Mouse (Mus musculus): Measurements from ENCODE around the gene Arg1. TPM values are rescaled to one million over a fixed set of nuclear protein-coding genes. Genes with fewer than 3 reads are reported as not detected.

Gene Arg1
- polyA plus RNA-seq, 1 experiment from 2014 or later: 4.6 TPM

DNA sequence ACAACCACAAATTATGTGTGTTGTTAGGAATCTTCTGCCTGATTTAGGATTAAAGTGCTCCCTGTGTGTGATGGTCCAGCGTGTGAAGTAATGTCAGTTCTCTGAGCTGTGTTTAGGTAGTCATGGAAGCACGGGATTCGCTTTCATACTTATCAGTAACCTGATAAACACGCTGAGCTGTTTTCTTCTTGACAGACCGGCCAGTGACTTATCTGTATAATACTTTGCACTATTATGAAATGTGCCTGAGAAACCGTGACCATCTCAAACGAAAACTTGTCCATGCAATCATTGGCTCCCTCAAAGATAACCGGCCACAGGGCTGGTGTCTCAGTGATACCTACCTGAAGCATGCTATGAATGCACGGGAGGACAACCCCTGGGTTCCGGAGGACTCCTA is 21.7 kb downstream of the Arg1 start:
- 95% methylated on average over 10 of the region's 10 CpGs for WGBS
- no peak overlapping the region for H3K9ac ChIP-seq
- H3K4me1 ChIP-seq: no peaks in the 10 kb centered on the region
- H3K9me3 ChIP-seq: no peaks in the 10 kb centered on the region
- H3K27ac ChIP-seq: no peak overlapping the region
- no peak overlapping the region for H3K4me2 ChIP-seq
- no peak overlapping the region for H3K4me3 ChIP-seq
- no peak for ATAC-seq (ENCODE audit: insufficient number of reproducible peaks, insufficient read depth, low FRiP score, low TSS enrichment, low read depth)
- peaks cover 97% of the 10 kb centered on the region for H3K36me3 ChIP-seq
- no peaks in the 10 kb centered on the region for H3K27me3 ChIP-seq

DNA sequence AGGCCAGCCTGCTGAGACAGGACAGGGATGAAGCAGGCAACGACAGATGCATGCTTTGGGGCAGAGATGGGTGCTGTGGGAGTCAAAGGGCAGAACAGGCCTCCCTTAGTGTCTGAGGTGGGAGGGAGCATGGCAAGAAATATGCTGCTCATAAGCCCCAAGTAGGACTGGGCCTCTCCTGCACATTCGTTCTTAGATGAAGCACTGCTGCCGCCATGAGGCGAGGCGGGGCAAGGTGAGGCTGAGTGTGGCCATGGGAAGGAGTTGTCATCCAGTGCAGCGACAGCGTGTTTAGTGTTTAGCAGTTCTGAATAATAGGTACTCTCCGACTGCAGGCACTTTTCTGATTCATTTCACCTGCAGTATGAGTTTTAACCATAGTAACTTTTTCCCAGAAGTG is 31.4 kb downstream of the Arg1 start:
- no peaks in the 10 kb centered on the region for H3K9me3 ChIP-seq
- peaks cover 86% of the 10 kb centered on the region for H3K36me3 ChIP-seq
- 91% methylated on average over 8 of the region's 8 CpGs for WGBS
- H3K27me3 ChIP-seq: no peaks in the 10 kb centered on the region
- H3K4me3 ChIP-seq: no peak overlapping the region
- no peaks in the 10 kb centered on the region for H3K4me1 ChIP-seq
- no peak overlapping the region for H3K27ac ChIP-seq
- H3K9ac ChIP-seq: no peak overlapping the region
- no peak for ATAC-seq (ENCODE audit: insufficient number of reproducible peaks, insufficient read depth, low FRiP score, low TSS enrichment, low read depth)
- H3K4me2 ChIP-seq: no peak overlapping the region

DNA sequence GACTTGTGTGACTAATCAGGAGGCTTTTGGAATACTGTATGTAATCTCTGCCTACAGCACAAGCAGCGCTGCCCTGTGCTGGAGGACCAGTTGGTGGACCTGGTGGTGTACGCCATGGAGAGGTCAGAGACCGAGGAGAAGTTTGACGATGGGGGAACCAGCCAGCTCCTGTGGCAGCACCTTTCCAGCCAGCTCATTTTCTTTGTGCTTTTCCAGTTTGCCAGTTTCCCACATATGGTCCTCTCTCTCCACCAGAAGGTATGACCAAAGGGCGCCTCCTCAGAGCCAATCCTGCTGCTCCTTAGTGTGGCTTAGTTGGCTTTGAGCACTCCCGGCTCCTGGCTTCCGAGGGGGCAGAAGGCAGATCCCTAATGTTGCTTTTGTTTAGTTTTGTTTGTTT is 38.9 kb downstream of the Arg1 start:
- Histone ChIP-seq H3K36me3 (peaks cover 81% of the 10 kb centered on the region), H3K27me3 (no peaks in the 10 kb centered on the region), H3K4me2 (no peak overlapping the region), H3K4me1 (no peaks in the 10 kb centered on the region), H3K9ac (no peak overlapping the region), H3K27ac (no peak overlapping the region), H3K9me3 (no peaks in the 10 kb centered on the region), H3K4me3 (no peak overlapping the region)
- WGBS: 92% methylated on average over 7 of the region's 7 CpGs
- no peak for ATAC-seq (ENCODE audit: insufficient number of reproducible peaks, insufficient read depth, low FRiP score, low TSS enrichment, low read depth)

DNA sequence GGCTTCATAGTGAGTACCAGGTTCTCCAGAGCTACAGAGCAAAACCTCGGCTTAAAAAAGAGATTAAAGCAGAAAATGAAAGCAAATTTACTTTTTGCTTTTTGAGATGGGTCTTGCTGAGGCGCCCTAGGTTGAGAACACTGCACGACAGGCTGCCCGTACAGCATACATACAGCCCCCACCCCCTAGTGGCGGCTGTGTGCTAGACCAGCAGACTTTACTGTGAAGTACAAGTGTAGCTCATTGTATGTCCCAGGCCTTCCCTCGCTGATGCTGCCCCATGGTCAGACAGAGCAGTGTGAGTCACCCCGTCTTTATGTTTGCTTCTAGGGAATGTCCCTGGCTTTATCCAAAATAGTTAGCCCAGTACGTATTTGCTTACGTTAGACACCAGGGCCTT is 41.3 kb downstream of the Arg1 start:
- Histone ChIP-seq H3K36me3 (peaks cover 86% of the 10 kb centered on the region), H3K4me2 (no peak overlapping the region)
- 78% methylated on average over 9 of the region's 9 CpGs for WGBS

DNA sequence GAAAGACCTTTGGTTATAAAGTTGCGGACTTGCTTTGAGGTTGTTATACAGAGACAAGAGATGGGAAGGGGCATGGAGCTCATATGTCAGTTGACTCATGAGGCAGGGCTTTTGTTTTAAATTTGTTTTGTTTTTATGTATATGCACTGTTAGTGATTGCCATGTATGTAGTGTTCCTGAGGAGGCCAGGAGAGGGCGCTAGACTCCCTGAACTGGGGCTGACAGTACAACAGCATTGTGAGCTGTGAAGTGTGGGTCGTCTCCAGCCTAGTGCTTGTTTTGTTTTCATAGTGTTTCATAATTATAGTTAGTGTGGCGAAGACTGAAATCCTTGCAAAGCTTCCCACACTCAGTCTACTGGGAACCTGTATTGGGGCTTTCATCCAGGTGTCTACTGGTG is 53.7 kb downstream of the Arg1 start:
- WGBS: 76% methylated on average over 4 of the region's 4 CpGs
- no peak for ATAC-seq (ENCODE audit: insufficient number of reproducible peaks, insufficient read depth, low FRiP score, low TSS enrichment, low read depth)

More for the DNA sequence above, 41.3 kb downstream of the Arg1 start:
- no peak overlapping the region for H3K4me3 ChIP-seq
- H3K9me3 ChIP-seq: no peaks in the 10 kb centered on the region
- no peaks in the 10 kb centered on the region for H3K4me1 ChIP-seq
- H3K27me3 ChIP-seq: no peaks in the 10 kb centered on the region
- H3K27ac ChIP-seq: no peak overlapping the region
- no peak for ATAC-seq (ENCODE audit: insufficient number of reproducible peaks, insufficient read depth, low FRiP score, low TSS enrichment, low read depth)
- no peak overlapping the region for H3K9ac ChIP-seq

DNA sequence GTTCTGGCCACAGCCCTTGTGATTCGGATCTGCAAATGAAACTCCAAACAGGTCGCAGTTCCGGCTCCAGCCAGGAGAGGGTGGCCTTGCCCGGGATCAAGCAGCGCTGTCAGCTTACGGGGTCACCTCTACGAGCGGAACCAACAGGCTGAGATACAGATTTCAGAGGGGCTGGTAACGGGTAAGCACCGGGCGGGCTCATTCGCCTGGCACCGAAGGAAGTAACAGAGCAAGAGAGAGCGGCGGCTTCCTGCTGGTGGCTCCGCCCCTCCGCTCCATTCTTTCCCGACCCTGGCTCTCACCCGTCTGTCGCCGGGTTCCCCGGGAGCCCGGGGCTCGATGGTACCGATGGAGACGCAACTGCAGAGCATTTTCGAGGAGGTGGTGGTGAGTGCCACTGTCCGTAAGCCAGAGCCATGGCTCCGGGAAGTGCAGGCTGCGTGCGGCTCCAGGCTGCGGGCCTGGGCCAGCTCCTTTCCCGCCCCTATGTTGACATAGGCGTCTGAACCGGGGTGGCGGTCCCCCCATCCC is 57.5 kb downstream of the Arg1 start, which contains the start of gene Med23:
TSS of gene Med23 (plus strand) at position 227 of the 531 bp plus-strand sequence.
- ATAC-seq (ENCODE audit: insufficient number of reproducible peaks, insufficient read depth, low FRiP score, low TSS enrichment, low read depth): peak; percentile 99
- under 1% methylated on average over 36 of the region's 36 CpGs for WGBS
- Histone ChIP-seq H3K9me3 (no peaks in the 10 kb centered on the region), H3K4me3 (peak within 1 kb of the TSS; percentile 95), H3K36me3 (peaks cover 31% of the 10 kb centered on the region), H3K9ac (peak within 1 kb of the TSS; percentile 93), H3K4me2 (peak within 1 kb of the TSS; percentile 64), H3K27ac (peak within 1 kb of the TSS; percentile 11; the same call in 1 of the 2 replicates), H3K4me1 (0 out of 2 replicates have a peak, but pooled peaks cover 2% of the 10 kb centered on the region), H3K27me3 (no peaks in the 10 kb centered on the region)

More for the DNA sequence above, 53.7 kb downstream of the Arg1 start:
- H3K36me3 ChIP-seq: peaks cover 65% of the 10 kb centered on the region
- no peak overlapping the region for H3K9ac ChIP-seq
- H3K4me2 ChIP-seq: no peak overlapping the region
- H3K27me3 ChIP-seq: no peaks in the 10 kb centered on the region
- H3K9me3 ChIP-seq: no peaks in the 10 kb centered on the region
- H3K4me3 ChIP-seq: no peak overlapping the region
- H3K4me1 ChIP-seq: 0 out of 2 replicates have a peak, but pooled peaks cover 2% of the 10 kb centered on the region
- H3K27ac ChIP-seq: no peak overlapping the region

Small RNA genes within 50 kb of the gene (microRNA-seq; reads per million reads assigned to microRNA genes)
- not detected for gene Mir6905

Other genes starting within 250 kb of the Arg1 start
- 3.2 and 5.1 TPM in 2 replicates for gene Enpp1, start 215.3 kb downstream of the Arg1 start, polyA plus RNA-seq (2015; fragmentation: Nextera tagmentation; extraction: Ambion mirVana)
- gene Enpp3, start 84.7 kb downstream of the Arg1 start, polyA plus RNA-seq (2015; fragmentation: Nextera tagmentation; extraction: Ambion mirVana): 6.2 and 6.4 TPM in 2 replicates
- gene Med23, start 57.5 kb downstream of the Arg1 start, polyA plus RNA-seq (2015; fragmentation: Nextera tagmentation; extraction: Ambion mirVana): 25.7 and 25.8 TPM in 2 replicates